Mouse (Mus musculus) embryonic facial prominence, embryonic 11.5 days (tissue): ENCODE results near the gene Lpcat4. TPM values are rescaled to one million over a fixed set of nuclear protein-coding genes. Genes with fewer than 3 reads are reported as not detected.

Source experiments
- ATAC-seq: fragments of 200-750 bp; cut with Nextera tagmentation; replicated peaks from 2 replicates; pipeline ENCODE4 v1.8.0; 2017; ENCODE audit warnings: low read depth; ENCODE audit not compliant: insufficient number of reproducible peaks, low FRiP score, low TSS enrichment
- DNase-seq: peaks from one replicate; pipeline ENCODE4 v3.0.0-alpha.2; 2015; ENCODE audit warnings: low spot score
- H3K27ac ChIP-seq: fragments of 300-500 bp; sonication (generic); replicated peaks from 2 replicates; pipeline ENCODE4 v1.5.1; 2014; ENCODE audit warnings: mild to moderate bottlenecking, low read depth, low read length, control low read depth
- H3K27me3 ChIP-seq: fragments of 300-500 bp; sonication (generic); 2 replicates; pipeline ENCODE4 v1.6.1; 2014; ENCODE audit warnings: mild to moderate bottlenecking, low read length, moderate library complexity, mixed read lengths; ENCODE audit not compliant: control insufficient read depth, insufficient read depth
- H3K36me3 ChIP-seq: fragments of 300-500 bp; sonication (generic); replicated peaks from 2 replicates; pipeline ENCODE4 v1.6.1; 2014; ENCODE audit warnings: low read depth, mild to moderate bottlenecking, low read length, moderate library complexity, mixed read lengths; ENCODE audit not compliant: control insufficient read depth, insufficient read depth
- H3K4me1 ChIP-seq: fragments of 300-500 bp; sonication (generic); 2 replicates; pipeline ENCODE4 v1.6.1; 2014; ENCODE audit warnings: low read length, mixed read lengths; ENCODE audit not compliant: control insufficient read depth, insufficient read depth
- H3K4me2 ChIP-seq: fragments of 300-500 bp; sonication (generic); 2 replicates; pipeline ENCODE4 v1.6.1; 2014; ENCODE audit warnings: low read depth, mild to moderate bottlenecking, control low read depth, low read length, moderate library complexity
- H3K4me3 ChIP-seq: fragments of 300-500 bp; sonication (generic); 2 replicates; pipeline ENCODE4 v1.5.1; 2014; ENCODE audit warnings: low read depth, low read length, control low read depth
- H3K9ac ChIP-seq: fragments of 300-500 bp; sonication (generic); replicated peaks from 2 replicates; pipeline ENCODE4 v1.6.1; 2014; ENCODE audit warnings: mild to moderate bottlenecking, control low read depth, low read length
- H3K9me3 ChIP-seq: fragments of 300-500 bp; sonication (generic); replicated peaks from 2 replicates; pipeline ENCODE4 v1.6.1; 2016; ENCODE audit warnings: mild to moderate bottlenecking, low read length, inconsistent platforms, mixed read lengths; ENCODE audit not compliant: control insufficient read depth
- WGBS: fragments of 180-500 bp; shearing (Covaris S2); extraction: QIAGEN DNeasy Blood & Tissue Kit; methylation state at CpG from one replicate; pipeline ENCODE4 v1.1.7; 2014; 5-methylcytosine and 5-hydroxymethylcytosine counted together
- polyA plus RNA-seq: library from polyadenylated mRNA; unstranded; fragments of >200 nt; fragmentation: Nextera tagmentation; extraction: Ambion mirVana; gene quantifications from 2 replicates; pipeline ENCODE4 v1.2.1, GENCODE M21; 2014

Lpcat4 gene
- polyA plus RNA-seq, 1 experiment from 2014 or later: 11.8 TPM

DNA sequence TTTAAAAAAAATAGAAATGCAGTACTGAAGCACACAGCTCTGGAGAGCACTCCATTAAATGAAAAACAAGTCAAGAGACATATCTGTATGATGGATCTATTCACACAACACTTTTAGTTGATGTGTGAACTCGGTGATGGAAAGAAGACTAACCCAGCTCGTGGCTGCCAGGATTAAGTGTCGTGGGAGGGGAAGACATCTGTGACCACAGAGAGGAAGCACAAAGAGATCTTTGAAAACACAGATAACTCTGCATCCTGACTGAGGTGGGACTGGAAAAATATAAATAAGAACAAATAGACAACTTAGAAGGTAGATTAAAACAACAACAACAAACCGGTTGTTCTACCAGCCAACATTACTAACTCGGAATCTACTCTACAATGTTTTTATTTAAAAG is 16.7 kb upstream of the Lpcat4 start:
- no peaks in the 10 kb centered on the region for H3K9me3 ChIP-seq
- no peaks in the 10 kb centered on the region for H3K36me3 ChIP-seq
- ATAC-seq: no peak
- DNase-seq: no peak
- no peaks in the 10 kb centered on the region for H3K27me3 ChIP-seq
- no peak overlapping the region for H3K9ac ChIP-seq
- H3K27ac ChIP-seq: no peak overlapping the region
- no peaks in the 10 kb centered on the region for H3K4me1 ChIP-seq
- 71% methylated on average over 5 of the region's 5 CpGs for WGBS
- H3K4me3 ChIP-seq: no peak overlapping the region
- no peak overlapping the region for H3K4me2 ChIP-seq

DNA sequence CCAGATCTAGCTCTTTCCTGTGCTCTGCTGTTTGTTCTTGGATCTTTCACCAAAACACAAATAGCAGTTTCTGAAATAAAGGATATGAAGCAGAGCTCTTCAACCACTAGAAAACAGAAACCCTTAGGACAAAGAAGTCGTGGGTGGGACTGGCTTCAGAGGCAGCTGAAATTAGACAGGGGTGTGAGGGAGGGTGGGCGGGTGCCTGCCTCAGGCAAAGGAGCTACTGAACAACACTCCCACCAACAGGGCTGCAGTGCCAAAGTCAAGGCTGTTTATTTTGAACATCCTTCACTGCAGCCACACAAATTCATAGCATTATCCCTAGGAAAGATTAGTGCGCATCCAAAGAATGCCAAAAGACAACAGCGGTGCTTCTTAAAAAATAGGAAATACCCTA is 14.9 kb upstream of the Lpcat4 start:
- no peak overlapping the region for H3K4me2 ChIP-seq
- ATAC-seq: no peak
- H3K4me1 ChIP-seq: no peaks in the 10 kb centered on the region
- no peaks in the 10 kb centered on the region for H3K36me3 ChIP-seq
- no peaks in the 10 kb centered on the region for H3K9me3 ChIP-seq
- no peaks in the 10 kb centered on the region for H3K27me3 ChIP-seq
- no peak overlapping the region for H3K4me3 ChIP-seq
- no peak for DNase-seq
- no peak overlapping the region for H3K27ac ChIP-seq
- 60% methylated on average over 4 of the region's 4 CpGs for WGBS
- H3K9ac ChIP-seq: no peak overlapping the region

DNA sequence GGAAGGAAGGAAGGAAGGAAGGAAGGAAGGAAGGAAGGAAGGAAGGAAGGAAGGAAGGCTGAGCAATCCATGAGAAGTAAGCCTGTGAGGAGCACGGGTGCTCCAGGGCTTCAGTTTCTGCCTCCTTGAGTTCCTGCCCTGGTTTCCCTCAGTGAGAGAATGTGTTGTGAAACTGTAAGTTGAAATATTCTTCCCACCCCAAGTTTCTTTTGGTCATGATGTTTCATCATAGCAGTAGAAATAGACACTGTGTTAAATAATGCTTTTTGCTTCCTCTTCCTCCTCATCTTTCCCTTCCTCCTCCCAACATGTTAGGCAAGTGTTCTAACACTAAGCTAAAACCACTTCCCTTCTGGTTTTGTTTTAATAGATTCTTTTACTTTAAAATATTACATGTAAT is 6.6 kb upstream of the Lpcat4 start:
- no peaks in the 10 kb centered on the region for H3K9me3 ChIP-seq
- no peak overlapping the region for H3K4me3 ChIP-seq
- 82% methylated on average over 1 of the region's 1 CpGs for WGBS
- no peak overlapping the region for H3K4me2 ChIP-seq
- DNase-seq (no peak), ATAC-seq (no peak)
- no peaks in the 10 kb centered on the region for H3K27me3 ChIP-seq
- H3K27ac ChIP-seq: no peak overlapping the region
- H3K36me3 ChIP-seq: no peaks in the 10 kb centered on the region
- no peak overlapping the region for H3K9ac ChIP-seq
- no peaks in the 10 kb centered on the region for H3K4me1 ChIP-seq

DNA sequence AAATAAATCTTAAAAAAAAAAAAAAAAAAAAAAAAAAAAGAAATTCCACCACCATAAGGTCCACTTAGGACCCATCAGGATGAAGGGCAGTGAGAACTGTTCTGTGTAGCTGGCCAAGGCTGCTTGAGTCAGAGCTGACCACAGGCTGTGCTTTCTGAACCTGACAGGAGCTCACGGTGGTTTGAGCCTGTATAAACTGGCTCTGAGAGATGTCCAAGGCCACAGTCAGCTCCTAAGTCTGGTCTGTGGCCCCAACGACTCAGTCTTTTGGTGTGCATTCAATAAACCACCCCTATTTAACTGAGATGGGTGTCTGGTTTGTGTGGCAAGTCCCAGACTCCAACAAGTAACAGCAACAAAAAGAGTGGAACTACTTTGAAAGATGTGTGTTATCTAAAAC is 2.6 kb upstream of the Lpcat4 start:
- Histone ChIP-seq H3K36me3 (no peaks in the 10 kb centered on the region), H3K4me3 (no peak overlapping the region), H3K9me3 (no peaks in the 10 kb centered on the region), H3K4me2 (no peak overlapping the region), H3K27me3 (no peaks in the 10 kb centered on the region), H3K4me1 (no peaks in the 10 kb centered on the region; the same call in 1 of the 2 replicates), H3K27ac (no peak overlapping the region), H3K9ac (no peak overlapping the region)
- no peak for ATAC-seq
- DNase-seq: no peak
- WGBS: 82% methylated on average over 2 of the region's 2 CpGs

DNA sequence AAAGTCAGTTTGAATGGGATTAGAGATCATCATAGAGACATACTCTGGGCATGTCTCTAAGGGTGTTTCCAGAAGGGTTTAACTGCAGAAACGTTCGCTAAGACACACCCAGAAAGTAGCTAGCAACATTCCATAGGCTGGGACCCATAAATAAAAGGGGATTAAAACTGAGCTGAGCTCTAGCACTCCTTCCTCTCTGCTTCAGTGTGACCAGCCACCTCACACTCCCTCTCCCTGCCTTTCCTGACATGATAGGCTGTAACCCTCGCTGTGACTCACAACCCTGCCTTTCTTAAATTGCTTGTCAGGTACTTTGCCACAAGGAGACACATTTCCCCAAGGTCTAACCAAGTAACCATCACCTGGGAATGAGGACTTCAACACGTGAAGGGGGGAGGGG is 1.3 kb upstream of the Lpcat4 start:
- Histone ChIP-seq H3K4me3 (no peak overlapping the region), H3K9ac (no peak overlapping the region), H3K36me3 (no peaks in the 10 kb centered on the region), H3K4me1 (no peaks in the 10 kb centered on the region; the same call in 1 of the 2 replicates), H3K9me3 (no peaks in the 10 kb centered on the region), H3K27ac (no peak overlapping the region), H3K27me3 (no peaks in the 10 kb centered on the region), H3K4me2 (no peak overlapping the region)
- WGBS: 6% methylated on average over 4 of the region's 4 CpGs
- ATAC-seq (no peak), DNase-seq (no peak)

DNA sequence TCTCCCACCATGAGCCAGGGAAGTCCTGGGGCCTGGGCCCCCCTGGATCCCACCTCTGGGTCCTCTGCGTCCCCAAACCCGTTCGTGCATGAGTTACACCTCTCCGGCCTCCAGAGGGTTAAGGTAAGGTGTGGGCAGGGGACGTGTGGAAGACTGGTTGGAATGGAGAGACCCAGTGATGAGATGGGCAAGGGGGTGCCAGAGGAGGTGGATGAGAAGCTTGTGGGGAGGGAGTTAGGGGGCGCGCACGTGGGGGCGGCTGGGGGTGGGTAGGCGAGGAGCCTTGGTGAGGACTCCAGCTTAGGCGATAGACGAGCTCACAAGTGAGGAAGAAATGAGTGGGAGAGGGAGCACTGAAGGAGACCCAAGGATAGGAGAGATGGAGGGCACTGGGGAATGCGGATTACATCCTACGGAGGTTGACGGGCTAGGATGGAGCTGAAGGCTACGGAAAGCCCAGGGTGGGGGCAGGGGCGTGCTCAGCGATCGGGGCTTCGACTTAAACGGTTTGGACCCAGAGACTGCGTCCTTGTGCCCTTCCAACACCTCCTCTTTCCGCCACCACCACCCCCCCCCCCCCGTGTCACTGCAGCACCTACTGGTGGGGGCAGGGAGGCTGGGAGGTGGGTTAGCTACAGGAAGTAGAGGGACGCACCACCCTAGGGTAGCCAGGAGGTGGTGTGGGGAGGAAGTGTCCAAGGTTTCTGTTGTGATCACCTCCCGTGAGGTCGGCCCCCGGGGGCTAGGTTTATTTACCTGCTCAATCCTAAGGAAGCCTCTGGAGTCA is 860 bp downstream of the Lpcat4 start:
- under 1% methylated on average over 25 of the region's 28 CpGs for WGBS
- ATAC-seq: peak; percentile 64
- DNase-seq: peak; percentile 50

DNA sequence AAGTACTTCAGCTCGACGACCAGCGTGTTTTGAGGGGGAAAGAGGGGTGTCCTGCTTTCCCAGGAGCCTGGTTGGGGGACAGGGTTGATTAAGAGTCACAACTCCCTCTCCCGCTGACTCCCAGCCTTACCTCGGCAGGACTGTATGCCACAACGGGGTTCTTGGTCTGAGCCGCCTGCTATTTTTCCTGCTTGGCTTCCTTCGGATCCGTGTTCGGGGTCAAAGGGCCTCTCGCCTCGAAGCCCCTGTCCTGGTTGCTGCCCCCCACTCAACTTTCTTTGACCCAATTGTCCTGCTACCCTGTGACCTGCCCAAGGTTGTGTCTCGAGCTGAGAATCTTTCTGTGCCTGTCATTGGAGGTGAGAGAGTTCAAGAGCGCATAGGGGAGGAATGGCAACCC is 2.5 kb downstream of the Lpcat4 start:
- no peak overlapping the region for H3K27ac ChIP-seq
- H3K9ac ChIP-seq: no peak overlapping the region
- ATAC-seq (no peak), DNase-seq (no peak)
- H3K4me1 ChIP-seq: no peaks in the 10 kb centered on the region; the same call in 1 of the 2 replicates
- no peaks in the 10 kb centered on the region for H3K27me3 ChIP-seq
- H3K4me2 ChIP-seq: no peak overlapping the region
- WGBS: 75% methylated on average over 14 of the region's 14 CpGs
- H3K36me3 ChIP-seq: no peaks in the 10 kb centered on the region
- no peaks in the 10 kb centered on the region for H3K9me3 ChIP-seq
- H3K4me3 ChIP-seq: no peak overlapping the region

More for the DNA sequence above, 860 bp downstream of the Lpcat4 start:
- Histone ChIP-seq H3K27ac (peak overlapping the region; percentile 86), H3K36me3 (no peaks in the 10 kb centered on the region), H3K9ac (peak overlapping the region; percentile 87), H3K4me1 (no peaks in the 10 kb centered on the region; the same call in 1 of the 2 replicates), H3K4me2 (peak overlapping the region; percentile 90), H3K4me3 (peak overlapping the region; percentile 69), H3K9me3 (no peaks in the 10 kb centered on the region), H3K27me3 (no peaks in the 10 kb centered on the region)

DNA sequence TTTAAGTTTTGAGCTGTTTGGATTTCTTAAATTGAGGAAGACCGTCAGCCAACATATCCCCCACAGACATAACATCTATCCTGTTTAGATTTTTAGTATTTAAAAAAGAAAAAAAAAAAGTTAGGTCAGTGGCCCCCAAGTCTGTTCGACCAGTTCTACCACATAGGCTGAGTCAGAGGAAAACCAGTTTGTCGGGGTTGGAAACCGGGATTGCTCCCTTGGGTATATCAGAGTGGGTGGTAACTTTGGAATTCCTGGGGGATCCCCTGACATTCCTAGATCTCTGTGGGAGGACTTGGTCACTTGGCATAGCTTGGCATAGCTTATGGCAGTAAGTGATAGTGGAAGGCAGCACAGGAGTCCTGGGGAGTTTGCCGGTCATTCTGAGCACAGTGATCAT is 6.0 kb downstream of the Lpcat4 start:
- Histone ChIP-seq H3K27me3 (no peaks in the 10 kb centered on the region), H3K9me3 (no peaks in the 10 kb centered on the region), H3K9ac (no peak overlapping the region), H3K4me1 (no peaks in the 10 kb centered on the region; the same call in 1 of the 2 replicates), H3K36me3 (no peaks in the 10 kb centered on the region), H3K27ac (no peak overlapping the region), H3K4me2 (no peak overlapping the region), H3K4me3 (no peak overlapping the region)
- 77% methylated on average over 5 of the region's 5 CpGs for WGBS
- DNase-seq (peak; percentile 6), ATAC-seq (no peak)
